Mouse (Mus musculus): ENCODE results near the gene Dkkl1. TPM values are rescaled to one million over a fixed set of nuclear protein-coding genes. Genes with fewer than 3 reads are reported as not detected.
"Not testable (repeated sequence)": the region's sequence is repeated elsewhere in the genome, so short reads cannot be mapped to it uniquely, and the experiment has no call there.

The Dkkl1 gene
- polyA plus RNA-seq, 1 experiment from 2014 or later: 1.1 TPM

GRCm38 (mm10) chr7:45175398-45175797 is 36.5 kb downstream of the Dkkl1 start:
- no peak for ATAC-seq (ENCODE audit: insufficient read depth, low FRiP score, low read depth)
- Histone ChIP-seq H3K4me3 (replicated peaks) (no peak overlapping the region), H3K4me1 (peaks cover 6% of the 10 kb centered on the region), H3K27ac (no peak overlapping the region), H3K9ac (no peak overlapping the region), H3K36me3 (no peaks in the 10 kb centered on the region), H3K4me2 (no peak overlapping the region), H3K9me3 (no peaks in the 10 kb centered on the region), H3K27me3 (replicated peaks) (peaks cover 76% of the 10 kb centered on the region)
- WGBS: 4% methylated on average over 13 of the region's 13 CpGs

DNA sequence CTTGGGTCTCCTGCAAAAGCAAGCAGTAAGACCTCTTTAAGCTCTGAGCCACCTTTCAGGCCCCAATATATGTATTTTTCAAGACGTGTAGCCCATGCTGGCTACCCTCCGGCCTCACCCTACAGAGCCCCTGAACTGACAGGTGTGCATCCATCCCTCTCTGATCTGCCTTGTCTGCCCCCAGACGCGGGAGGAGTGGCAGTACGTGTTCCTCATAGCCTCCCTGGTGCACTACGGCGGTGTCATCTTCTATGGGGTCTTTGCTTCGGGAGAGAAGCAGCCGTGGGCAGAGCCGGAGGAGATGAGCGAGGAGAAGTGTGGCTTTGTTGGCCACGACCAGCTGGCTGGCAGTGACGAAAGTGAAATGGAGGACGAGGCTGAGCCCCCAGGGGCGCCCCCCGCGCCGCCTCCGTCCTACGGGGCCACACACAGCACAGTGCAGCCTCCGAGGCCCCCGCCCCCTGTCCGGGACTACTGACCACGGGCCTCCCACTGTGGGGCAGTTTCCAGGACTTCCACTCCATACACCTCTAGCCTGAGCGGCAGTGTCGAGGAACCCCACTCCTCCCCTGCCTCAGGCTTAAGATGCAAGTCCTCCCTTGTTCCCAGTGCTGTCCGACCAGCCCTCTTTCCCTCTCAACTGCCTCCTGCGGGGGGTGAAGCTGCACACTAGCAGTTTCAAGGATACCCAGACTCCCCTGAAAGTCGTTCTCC is 37.2 kb downstream of the Dkkl1 start:
- H3K4me3 ChIP-seq (replicated peaks): no peak overlapping the region; the same call in 1 of the 2 replicates
- WGBS: 5% methylated on average over 25 of the region's 29 CpGs
- no peak for ATAC-seq (ENCODE audit: insufficient read depth, low FRiP score, low read depth)
- peak overlapping the region; percentile 11; the same call in 1 of the 2 replicates for H3K4me2 ChIP-seq
- H3K9ac ChIP-seq: no peak overlapping the region
- peaks cover 76% of the 10 kb centered on the region for H3K27me3 ChIP-seq (replicated peaks)
- no peaks in the 10 kb centered on the region for H3K36me3 ChIP-seq
- no peak overlapping the region for H3K27ac ChIP-seq
- 0 out of 2 replicates have a peak, but pooled peaks cover 3% of the 10 kb centered on the region for H3K9me3 ChIP-seq
- H3K4me1 ChIP-seq: peaks cover 6% of the 10 kb centered on the region

DNA sequence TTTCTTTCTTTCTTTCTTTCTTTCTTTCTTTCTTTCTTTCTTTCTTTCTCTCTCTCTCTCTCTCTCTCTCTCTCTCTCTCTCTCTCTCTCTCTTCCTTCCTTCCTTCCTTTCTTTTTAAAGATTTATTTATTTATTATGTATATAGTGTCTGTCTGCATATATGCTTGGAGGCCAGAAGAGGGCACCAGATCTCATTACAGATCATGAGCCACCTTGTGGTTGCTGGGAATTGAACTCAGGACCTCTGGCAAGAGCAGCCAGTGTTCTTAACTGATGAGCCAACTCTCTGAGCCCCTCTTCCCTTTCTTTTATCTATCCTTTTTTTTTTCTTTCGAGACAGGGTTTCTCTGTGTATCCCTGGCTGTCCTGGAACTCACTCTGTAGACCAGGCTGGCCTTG is 38.2 kb downstream of the Dkkl1 start:
- not testable (repeated sequence) for H3K4me2 ChIP-seq; ATAC-seq (ENCODE audit: insufficient read depth, low FRiP score, low read depth); H3K36me3 ChIP-seq; H3K27ac ChIP-seq; H3K9me3 ChIP-seq; H3K4me1 ChIP-seq; H3K4me3 ChIP-seq (replicated peaks); H3K9ac ChIP-seq
- peaks cover 76% of the 10 kb centered on the region for H3K27me3 ChIP-seq (replicated peaks)
- WGBS: 67% methylated on average over 1 of the region's 1 CpGs

DNA sequence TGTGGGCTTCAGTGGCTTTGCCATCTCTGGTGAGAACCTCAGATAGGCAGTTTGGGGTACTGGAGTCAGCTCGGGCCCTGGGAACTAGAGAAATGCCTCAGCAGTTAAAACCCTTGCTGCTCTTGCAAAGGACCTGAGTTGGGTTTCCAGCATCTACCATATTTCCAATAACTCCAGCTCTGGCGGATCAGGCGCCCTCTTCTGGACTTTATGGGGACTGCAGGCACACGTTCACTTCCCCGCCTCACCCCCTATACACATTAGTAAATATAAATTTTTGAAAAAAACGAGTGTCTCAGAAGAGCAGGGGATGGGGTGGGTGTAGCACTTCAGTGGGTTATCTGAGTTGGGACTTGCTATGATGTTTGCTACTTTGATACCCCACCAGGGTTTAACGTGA is 39.0 kb downstream of the Dkkl1 start:
- Histone ChIP-seq H3K4me1 (peaks cover 6% of the 10 kb centered on the region), H3K9ac (no peak overlapping the region), H3K27me3 (replicated peaks) (peaks cover 76% of the 10 kb centered on the region), H3K36me3 (no peaks in the 10 kb centered on the region), H3K27ac (no peak overlapping the region), H3K4me2 (no peak overlapping the region), H3K4me3 (replicated peaks) (no peak overlapping the region), H3K9me3 (0 out of 2 replicates have a peak, but pooled peaks cover 5% of the 10 kb centered on the region)
- no peak for ATAC-seq (ENCODE audit: insufficient read depth, low FRiP score, low read depth)
- 59% methylated on average over 7 of the region's 7 CpGs for WGBS

DNA sequence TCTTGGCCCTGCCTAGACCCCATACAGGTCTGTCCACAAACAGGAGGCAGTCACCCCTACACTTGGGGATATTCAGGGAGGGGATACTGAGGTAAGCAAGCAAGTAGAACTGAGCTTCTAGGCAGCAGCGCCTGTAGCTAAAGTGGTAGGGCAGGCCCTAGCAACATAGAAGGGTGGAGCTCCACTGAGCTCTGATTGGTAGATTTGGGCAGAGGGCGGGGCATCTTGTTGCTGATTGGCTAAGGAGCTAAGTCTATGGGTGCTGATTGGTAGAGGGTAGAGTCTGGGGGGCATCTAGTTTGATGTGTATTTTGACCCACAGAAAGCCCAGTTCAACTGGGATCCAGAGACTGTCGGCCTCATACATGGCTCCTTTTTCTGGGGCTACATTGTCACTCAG is 42.5 kb downstream of the Dkkl1 start:
- Histone ChIP-seq H3K4me3 (replicated peaks) (no peak overlapping the region), H3K36me3 (no peaks in the 10 kb centered on the region), H3K27ac (no peak overlapping the region), H3K27me3 (replicated peaks) (peaks cover 74% of the 10 kb centered on the region), H3K9me3 (0 out of 2 replicates have a peak, but pooled peaks cover 5% of the 10 kb centered on the region), H3K9ac (no peak overlapping the region), H3K4me1 (no peaks in the 10 kb centered on the region), H3K4me2 (no peak overlapping the region)
- ATAC-seq (ENCODE audit: insufficient read depth, low FRiP score, low read depth): no peak
- 84% methylated on average over 3 of the region's 3 CpGs for WGBS

DNA sequence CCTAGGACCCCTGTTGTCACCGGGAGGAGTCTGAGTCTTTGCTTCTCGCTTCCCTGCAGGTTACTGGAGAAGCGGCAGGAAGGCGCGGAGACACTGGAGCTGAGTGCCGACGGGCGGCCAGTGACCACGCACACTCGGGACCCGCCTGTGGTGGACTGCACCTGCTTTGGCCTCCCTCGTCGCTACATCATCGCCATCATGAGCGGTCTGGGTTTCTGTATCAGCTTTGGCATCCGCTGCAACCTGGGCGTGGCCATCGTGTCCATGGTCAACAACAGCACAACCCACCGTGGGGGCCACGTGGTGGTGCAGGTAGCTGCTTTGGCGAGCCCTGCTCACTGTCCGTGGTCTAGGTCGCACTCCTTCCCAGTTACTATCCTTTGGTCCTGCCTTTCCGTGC is 43.3 kb downstream of the Dkkl1 start:
- no peak overlapping the region for H3K27ac ChIP-seq
- no peak overlapping the region for H3K4me2 ChIP-seq
- no peaks in the 10 kb centered on the region for H3K36me3 ChIP-seq
- no peak overlapping the region for H3K4me3 ChIP-seq (replicated peaks)
- ATAC-seq (ENCODE audit: insufficient read depth, low FRiP score, low read depth): no peak
- H3K9me3 ChIP-seq: 0 out of 2 replicates have a peak, but pooled peaks cover 5% of the 10 kb centered on the region
- WGBS: 5% methylated on average over 24 of the region's 24 CpGs
- peaks cover 76% of the 10 kb centered on the region for H3K27me3 ChIP-seq (replicated peaks)
- peaks cover 7% of the 10 kb centered on the region for H3K4me1 ChIP-seq
- no peak overlapping the region for H3K9ac ChIP-seq

- H3K9ac ChIP-seq: no peak overlapping the region
- ATAC-seq (ENCODE audit: insufficient read depth, low FRiP score, low read depth): no peak
- no peak overlapping the region for H3K4me2 ChIP-seq
- H3K4me1 ChIP-seq: peaks cover 9% of the 10 kb centered on the region
- H3K4me3 ChIP-seq (replicated peaks): no peak overlapping the region
- H3K27ac ChIP-seq: no peak overlapping the region
- no peaks in the 10 kb centered on the region for H3K36me3 ChIP-seq
- 0 out of 2 replicates have a peak, but pooled peaks cover 5% of the 10 kb centered on the region for H3K9me3 ChIP-seq
- 3% methylated on average over 19 of the region's 19 CpGs for WGBS
- peaks cover 79% of the 10 kb centered on the region for H3K27me3 ChIP-seq (replicated peaks)
Observed at GRCm38 (mm10) chr7:45167761-45168445, 44.0 kb downstream of the Dkkl1 start.

DNA sequence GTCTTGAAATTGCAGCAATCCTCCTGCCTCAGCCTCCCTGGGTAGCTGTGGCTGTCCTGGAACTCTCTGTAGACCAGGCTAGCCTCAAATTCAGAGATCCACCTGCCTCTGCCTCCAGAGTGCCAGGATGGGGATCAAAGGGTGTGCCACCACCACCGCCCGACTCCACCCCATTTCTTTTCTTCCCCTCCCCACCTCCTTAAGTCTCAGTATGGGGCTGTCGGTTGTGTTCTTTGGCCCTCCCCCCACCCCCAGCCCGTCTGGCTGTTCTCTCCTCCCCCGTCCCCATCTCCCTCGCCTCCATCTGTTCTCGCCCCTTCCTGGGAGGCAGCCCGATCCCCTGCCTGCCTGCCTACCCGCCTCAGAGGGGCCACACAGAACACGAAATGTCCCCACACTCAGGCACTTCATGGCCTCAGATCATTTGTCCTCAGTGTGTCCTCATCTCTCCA is 45.0 kb downstream of the Dkkl1 start:
- Histone ChIP-seq H3K27me3 (replicated peaks) (peaks cover 82% of the 10 kb centered on the region), H3K9ac (no peak overlapping the region), H3K4me3 (replicated peaks) (no peak overlapping the region), H3K4me1 (peaks cover 15% of the 10 kb centered on the region), H3K9me3 (0 out of 2 replicates have a peak, but pooled peaks cover 5% of the 10 kb centered on the region), H3K4me2 (no peak overlapping the region), H3K36me3 (no peaks in the 10 kb centered on the region), H3K27ac (no peak overlapping the region)
- 23% methylated on average over 10 of the region's 10 CpGs for WGBS
- no peak for ATAC-seq (ENCODE audit: insufficient read depth, low FRiP score, low read depth)

GRCm38 (mm10) chr7:45165701-45166100 is 46.2 kb downstream of the Dkkl1 start:
- Histone ChIP-seq H3K27me3 (replicated peaks) (peaks cover 77% of the 10 kb centered on the region), H3K4me2 (no peak overlapping the region), H3K27ac (no peak overlapping the region), H3K4me1 (peaks cover 15% of the 10 kb centered on the region), H3K4me3 (replicated peaks) (no peak overlapping the region), H3K9ac (no peak overlapping the region), H3K36me3 (peaks cover 4% of the 10 kb centered on the region; the same call in 1 of the 2 replicates), H3K9me3 (0 out of 2 replicates have a peak, but pooled peaks cover 5% of the 10 kb centered on the region)
- ATAC-seq (ENCODE audit: insufficient read depth, low FRiP score, low read depth): no peak
- WGBS: 46% methylated on average over 11 of the region's 11 CpGs

DNA sequence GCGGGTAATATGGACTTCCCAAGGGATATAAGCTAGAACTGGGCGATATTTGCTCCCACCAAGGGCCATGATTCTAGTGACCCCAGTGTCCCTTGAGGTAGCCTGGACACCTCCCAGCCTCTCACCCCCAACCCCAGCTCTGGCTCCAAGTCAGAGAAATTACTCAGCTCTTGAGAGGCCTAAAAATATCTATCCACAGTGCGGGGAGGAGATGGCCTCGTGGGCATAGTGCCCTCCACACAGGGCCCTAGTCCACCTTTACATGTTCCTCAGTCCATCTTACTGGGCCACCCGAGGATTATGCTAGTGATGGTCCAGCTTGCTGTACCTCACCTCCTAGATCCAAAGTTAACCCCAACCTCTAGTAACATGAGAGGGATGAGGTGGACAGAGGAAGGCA is 47.1 kb downstream of the Dkkl1 start:
- Histone ChIP-seq H3K27me3 (replicated peaks) (peaks cover 72% of the 10 kb centered on the region), H3K9ac (no peak overlapping the region), H3K4me1 (peaks cover 15% of the 10 kb centered on the region), H3K9me3 (0 out of 2 replicates have a peak, but pooled peaks cover 3% of the 10 kb centered on the region), H3K36me3 (peaks cover 5% of the 10 kb centered on the region; the same call in 1 of the 2 replicates), H3K4me2 (no peak overlapping the region), H3K27ac (no peak overlapping the region), H3K4me3 (replicated peaks) (no peak overlapping the region)
- ATAC-seq (ENCODE audit: insufficient read depth, low FRiP score, low read depth): no peak
- 62% methylated on average over 5 of the region's 5 CpGs for WGBS

- peak within 1 kb of the TSS; percentile 46 for H3K4me3 ChIP-seq (replicated peaks)
- H3K27ac ChIP-seq: no peak within 1 kb of the TSS
- 2% methylated on average over 37 of the region's 41 CpGs for WGBS
- no peak for ATAC-seq (ENCODE audit: insufficient read depth, low FRiP score, low read depth)
- no peaks in the 10 kb centered on the region for H3K9me3 ChIP-seq
- H3K9ac ChIP-seq: no peak within 1 kb of the TSS
- peaks cover 15% of the 10 kb centered on the region for H3K4me1 ChIP-seq
- peaks cover 5% of the 10 kb centered on the region; the same call in 1 of the 2 replicates for H3K36me3 ChIP-seq
- H3K27me3 ChIP-seq (replicated peaks): peaks cover 63% of the 10 kb centered on the region
- H3K4me2 ChIP-seq: peak within 1 kb of the TSS; percentile 80
Observed at GRCm38 (mm10) chr7:45163735-45164490, 48.0 kb downstream of the Dkkl1 start, which contains the start of gene Slc17a7. TSS of gene Slc17a7 (plus strand) at chr7:45163949.
